Mouse (Mus musculus): ENCODE measurements around the gene Ism2. TPM values are rescaled to one million over a fixed set of nuclear protein-coding genes. Genes with fewer than 3 reads are reported as not detected.
"Not testable (repeated sequence)": the region's sequence is repeated elsewhere in the genome, so short reads cannot be mapped to it uniquely, and the experiment has no call there.

Gene Ism2
- polyA plus RNA-seq, 1 experiment from 2014 or later = 0.13 TPM

- ATAC-seq (ENCODE audit: low read depth) = no peak
- no peaks in the 10 kb centered on the region for H3K36me3 ChIP-seq (ENCODE audit: control insufficient read depth, insufficient read depth)
- 54% methylated on average over 6 of the region's 6 CpGs for WGBS (ENCODE audit: insufficient replicate concordance)
- H3K27me3 ChIP-seq (ENCODE audit: control insufficient read depth, insufficient read depth, low read depth, low read length) = no peaks in the 10 kb centered on the region
- no peak overlapping the region for H3K9ac ChIP-seq (ENCODE audit: low read depth, low read length)
- H3K4me2 ChIP-seq (ENCODE audit: low read depth, low read length) = no peak overlapping the region
- no peak overlapping the region for H3K27ac ChIP-seq (ENCODE audit: low read length)
- H3K9me3 ChIP-seq (replicated peaks; ENCODE audit: control insufficient read depth, low read length) = no peaks in the 10 kb centered on the region
- H3K4me3 ChIP-seq (ENCODE audit: low read depth, low read length) = no peak overlapping the region
- no peaks in the 10 kb centered on the region; the same call in 1 of the 2 replicates for H3K4me1 ChIP-seq (ENCODE audit: control insufficient read depth, low read depth, low read length)
Observed at GRCm38 (mm10) chr12:87331053-87331456, 31.6 kb upstream of the Ism2 start.

GRCm38 (mm10) chr12:87330213-87330612 lies 30.7 kb upstream of the Ism2 start:
- Histone ChIP-seq H3K9ac (ENCODE audit: low read depth, low read length) (no peak overlapping the region), H3K36me3 (ENCODE audit: control insufficient read depth, insufficient read depth) (no peaks in the 10 kb centered on the region), H3K9me3 (replicated peaks; ENCODE audit: control insufficient read depth, low read length) (no peaks in the 10 kb centered on the region), H3K4me2 (ENCODE audit: low read depth, low read length) (no peak overlapping the region), H3K27me3 (ENCODE audit: control insufficient read depth, insufficient read depth, low read depth, low read length) (no peaks in the 10 kb centered on the region), H3K4me3 (ENCODE audit: low read depth, low read length) (no peak overlapping the region), H3K4me1 (ENCODE audit: control insufficient read depth, low read depth, low read length) (no peaks in the 10 kb centered on the region; the same call in 1 of the 2 replicates), H3K27ac (ENCODE audit: low read length) (no peak overlapping the region)
- WGBS (ENCODE audit: insufficient replicate concordance) = 36% methylated on average over 2 of the region's 2 CpGs
- no peak for ATAC-seq (ENCODE audit: low read depth)

- Histone ChIP-seq H3K36me3 (ENCODE audit: control insufficient read depth, insufficient read depth) (no peaks in the 10 kb centered on the region), H3K4me1 (ENCODE audit: control insufficient read depth, low read depth, low read length) (no peaks in the 10 kb centered on the region; the same call in 1 of the 2 replicates), H3K9me3 (replicated peaks; ENCODE audit: control insufficient read depth, low read length) (no peaks in the 10 kb centered on the region), H3K27me3 (ENCODE audit: control insufficient read depth, insufficient read depth, low read depth, low read length) (no peaks in the 10 kb centered on the region), H3K27ac (ENCODE audit: low read length) (no peak overlapping the region), H3K4me2 (ENCODE audit: low read depth, low read length) (no peak overlapping the region), H3K4me3 (ENCODE audit: low read depth, low read length) (no peak overlapping the region), H3K9ac (ENCODE audit: low read depth, low read length) (no peak overlapping the region)
- no peak for ATAC-seq (ENCODE audit: low read depth)
- 30% methylated on average over 4 of the region's 4 CpGs for WGBS (ENCODE audit: insufficient replicate concordance)
Observed at GRCm38 (mm10) chr12:87328025-87328424, 28.5 kb upstream of the Ism2 start.

DNA sequence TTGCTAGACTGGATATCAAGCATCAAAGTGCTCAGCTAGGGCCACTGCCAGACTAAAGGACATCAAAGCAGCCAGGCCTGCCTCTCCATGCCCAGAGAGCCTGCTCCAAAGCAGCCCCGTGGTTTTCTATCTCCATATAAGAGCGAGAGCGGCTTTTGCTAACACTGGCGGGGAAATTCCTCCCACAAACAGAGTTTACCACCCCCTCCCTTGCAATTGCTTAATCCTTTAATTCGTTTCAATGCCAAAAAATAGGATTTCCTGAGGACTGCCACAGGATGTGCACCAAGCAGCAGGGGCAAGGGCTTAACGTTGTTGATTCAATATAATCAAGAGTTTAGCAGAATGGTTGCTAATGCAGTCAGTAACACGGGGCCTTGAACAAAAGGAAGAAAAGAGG lies 28.1 kb upstream of the Ism2 start:
- Histone ChIP-seq H3K36me3 (ENCODE audit: control insufficient read depth, insufficient read depth) (no peaks in the 10 kb centered on the region), H3K27me3 (ENCODE audit: control insufficient read depth, insufficient read depth, low read depth, low read length) (no peaks in the 10 kb centered on the region), H3K9ac (ENCODE audit: low read depth, low read length) (no peak overlapping the region), H3K27ac (ENCODE audit: low read length) (no peak overlapping the region), H3K4me1 (ENCODE audit: control insufficient read depth, low read depth, low read length) (no peaks in the 10 kb centered on the region; the same call in 1 of the 2 replicates), H3K4me3 (ENCODE audit: low read depth, low read length) (no peak overlapping the region), H3K4me2 (ENCODE audit: low read depth, low read length) (no peak overlapping the region), H3K9me3 (replicated peaks; ENCODE audit: control insufficient read depth, low read length) (no peaks in the 10 kb centered on the region)
- ATAC-seq (ENCODE audit: low read depth) = no peak
- 37% methylated on average over 7 of the region's 7 CpGs for WGBS (ENCODE audit: insufficient replicate concordance)

DNA sequence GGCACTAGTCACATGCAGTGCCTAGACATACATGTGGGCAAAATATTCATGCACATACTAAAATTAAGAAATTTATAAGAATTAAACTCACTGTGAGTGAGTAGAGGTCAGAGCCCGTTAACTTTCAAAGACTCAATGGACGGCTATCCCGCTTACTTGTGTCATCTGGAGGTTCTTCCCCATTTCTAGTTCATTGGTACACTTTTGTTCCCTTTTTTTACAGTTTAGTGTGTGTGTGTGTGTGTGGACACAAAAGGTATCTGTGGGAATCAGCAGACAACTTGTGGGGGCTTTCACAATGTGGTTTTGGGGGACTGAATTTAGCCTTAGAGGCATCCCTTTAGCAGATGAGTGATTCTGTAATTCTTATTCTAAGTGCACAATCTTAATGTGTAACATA lies 25.9 kb upstream of the Ism2 start:
- ATAC-seq (ENCODE audit: low read depth) = no peak
- Histone ChIP-seq H3K36me3 (ENCODE audit: control insufficient read depth, insufficient read depth) (no peaks in the 10 kb centered on the region), H3K9ac (ENCODE audit: low read depth, low read length) (no peak overlapping the region), H3K4me2 (ENCODE audit: low read depth, low read length) (no peak overlapping the region), H3K9me3 (replicated peaks; ENCODE audit: control insufficient read depth, low read length) (no peaks in the 10 kb centered on the region), H3K27me3 (ENCODE audit: control insufficient read depth, insufficient read depth, low read depth, low read length) (no peaks in the 10 kb centered on the region), H3K27ac (ENCODE audit: low read length) (no peak overlapping the region), H3K4me3 (ENCODE audit: low read depth, low read length) (no peak overlapping the region), H3K4me1 (ENCODE audit: control insufficient read depth, low read depth, low read length) (no peaks in the 10 kb centered on the region; the same call in 1 of the 2 replicates)
- 61% methylated on average over 3 of the region's 3 CpGs for WGBS (ENCODE audit: insufficient replicate concordance)

DNA sequence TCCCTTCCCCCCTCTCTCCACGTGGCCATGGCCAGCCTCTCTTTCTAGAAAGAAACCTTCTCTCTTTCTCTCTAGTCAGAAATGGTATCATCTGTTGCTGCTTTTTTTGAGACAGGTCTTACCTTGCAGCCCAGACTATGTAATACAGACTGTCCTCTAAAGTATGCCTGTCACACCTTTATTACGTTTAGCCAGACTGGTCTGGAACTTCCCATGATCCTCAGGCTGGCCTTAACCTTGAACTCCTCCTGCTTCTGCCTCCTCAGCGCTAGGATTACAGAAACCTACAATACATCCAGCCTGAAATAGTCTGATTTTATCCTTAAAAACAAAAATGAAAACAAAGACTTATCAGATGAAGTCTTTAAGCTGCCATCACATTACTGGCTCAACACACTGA lies 19.7 kb upstream of the Ism2 start:
- Histone ChIP-seq H3K4me2 (ENCODE audit: low read depth, low read length) (no peak overlapping the region), H3K9ac (ENCODE audit: low read depth, low read length) (no peak overlapping the region), H3K4me1 (ENCODE audit: control insufficient read depth, low read depth, low read length) (no peaks in the 10 kb centered on the region), H3K27me3 (ENCODE audit: control insufficient read depth, insufficient read depth, low read depth, low read length) (no peaks in the 10 kb centered on the region), H3K36me3 (ENCODE audit: control insufficient read depth, insufficient read depth) (no peaks in the 10 kb centered on the region), H3K9me3 (replicated peaks; ENCODE audit: control insufficient read depth, low read length) (no peaks in the 10 kb centered on the region), H3K4me3 (ENCODE audit: low read depth, low read length) (no peak overlapping the region), H3K27ac (ENCODE audit: low read length) (no peak overlapping the region)
- no peak for ATAC-seq (ENCODE audit: low read depth)
- WGBS (ENCODE audit: insufficient replicate concordance) = 76% methylated on average over 3 of the region's 3 CpGs

GRCm38 (mm10) chr12:87317951-87318350 lies 18.4 kb upstream of the Ism2 start:
- ATAC-seq (ENCODE audit: low read depth) = no peak
- WGBS (ENCODE audit: insufficient replicate concordance) = 74% methylated on average over 1 of the region's 1 CpGs
- H3K4me3 ChIP-seq (ENCODE audit: low read depth, low read length) = no peak overlapping the region
- no peaks in the 10 kb centered on the region for H3K27me3 ChIP-seq (ENCODE audit: control insufficient read depth, insufficient read depth, low read depth, low read length)
- H3K9ac ChIP-seq (ENCODE audit: low read depth, low read length) = no peak overlapping the region
- H3K4me1 ChIP-seq (ENCODE audit: control insufficient read depth, low read depth, low read length) = no peaks in the 10 kb centered on the region
- no peak overlapping the region for H3K4me2 ChIP-seq (ENCODE audit: low read depth, low read length)
- no peaks in the 10 kb centered on the region for H3K9me3 ChIP-seq (replicated peaks; ENCODE audit: control insufficient read depth, low read length)
- H3K36me3 ChIP-seq (ENCODE audit: control insufficient read depth, insufficient read depth) = no peaks in the 10 kb centered on the region
- H3K27ac ChIP-seq (ENCODE audit: low read length) = no peak overlapping the region

- H3K27ac ChIP-seq (ENCODE audit: low read length) = no peak overlapping the region
- H3K27me3 ChIP-seq (ENCODE audit: control insufficient read depth, insufficient read depth, low read depth, low read length) = no peaks in the 10 kb centered on the region
- H3K9me3 ChIP-seq (replicated peaks; ENCODE audit: control insufficient read depth, low read length) = no peaks in the 10 kb centered on the region
- H3K4me3 ChIP-seq (ENCODE audit: low read depth, low read length) = no peak overlapping the region
- H3K4me1 ChIP-seq (ENCODE audit: control insufficient read depth, low read depth, low read length) = no peaks in the 10 kb centered on the region
- H3K9ac ChIP-seq (ENCODE audit: low read depth, low read length) = no peak overlapping the region
- 0 out of 2 replicates have a peak, but pooled peaks cover 3% of the 10 kb centered on the region for H3K36me3 ChIP-seq (ENCODE audit: control insufficient read depth, insufficient read depth)
- 63% methylated on average over 2 of the region's 2 CpGs for WGBS (ENCODE audit: insufficient replicate concordance)
- H3K4me2 ChIP-seq (ENCODE audit: low read depth, low read length) = no peak overlapping the region
- ATAC-seq (ENCODE audit: low read depth) = no peak
Observed at GRCm38 (mm10) chr12:87313098-87313497, 13.6 kb upstream of the Ism2 start.

DNA sequence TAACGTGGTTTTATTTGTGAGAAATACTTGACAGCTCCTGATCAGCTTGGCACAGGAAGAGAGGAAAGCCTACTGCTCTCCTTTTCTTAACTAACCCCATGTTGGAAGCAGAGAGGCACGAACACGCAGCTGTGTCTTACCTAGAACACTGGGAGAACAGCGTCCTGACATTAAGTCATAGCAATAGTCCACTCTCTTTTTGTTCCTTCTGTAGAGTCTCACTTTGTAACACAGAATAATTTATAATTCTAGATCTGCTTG lies 7.0 kb upstream of the Ism2 start:
- not testable (repeated sequence) for H3K9me3 ChIP-seq (replicated peaks; ENCODE audit: control insufficient read depth, low read length); ATAC-seq (ENCODE audit: low read depth); H3K4me2 ChIP-seq (ENCODE audit: low read depth, low read length); H3K4me1 ChIP-seq (ENCODE audit: control insufficient read depth, low read depth, low read length); H3K4me3 ChIP-seq (ENCODE audit: low read depth, low read length); H3K9ac ChIP-seq (ENCODE audit: low read depth, low read length); H3K27me3 ChIP-seq (ENCODE audit: control insufficient read depth, insufficient read depth, low read depth, low read length); H3K36me3 ChIP-seq (ENCODE audit: control insufficient read depth, insufficient read depth); H3K27ac ChIP-seq (ENCODE audit: low read length)
- WGBS (ENCODE audit: insufficient replicate concordance) = 75% methylated on average over 4 of the region's 4 CpGs
